Mouse (Mus musculus): ENCODE measurements around the gene Ppp1r11. TPM values are rescaled to one million over a fixed set of nuclear protein-coding genes. Genes with fewer than 3 reads are reported as not detected.
"Not testable (repeated sequence)": the region's sequence is repeated elsewhere in the genome, so short reads cannot be mapped to it uniquely, and the experiment has no call there.

The Ppp1r11 gene
- polyA plus RNA-seq, 1 experiment = 206 TPM

DNA sequence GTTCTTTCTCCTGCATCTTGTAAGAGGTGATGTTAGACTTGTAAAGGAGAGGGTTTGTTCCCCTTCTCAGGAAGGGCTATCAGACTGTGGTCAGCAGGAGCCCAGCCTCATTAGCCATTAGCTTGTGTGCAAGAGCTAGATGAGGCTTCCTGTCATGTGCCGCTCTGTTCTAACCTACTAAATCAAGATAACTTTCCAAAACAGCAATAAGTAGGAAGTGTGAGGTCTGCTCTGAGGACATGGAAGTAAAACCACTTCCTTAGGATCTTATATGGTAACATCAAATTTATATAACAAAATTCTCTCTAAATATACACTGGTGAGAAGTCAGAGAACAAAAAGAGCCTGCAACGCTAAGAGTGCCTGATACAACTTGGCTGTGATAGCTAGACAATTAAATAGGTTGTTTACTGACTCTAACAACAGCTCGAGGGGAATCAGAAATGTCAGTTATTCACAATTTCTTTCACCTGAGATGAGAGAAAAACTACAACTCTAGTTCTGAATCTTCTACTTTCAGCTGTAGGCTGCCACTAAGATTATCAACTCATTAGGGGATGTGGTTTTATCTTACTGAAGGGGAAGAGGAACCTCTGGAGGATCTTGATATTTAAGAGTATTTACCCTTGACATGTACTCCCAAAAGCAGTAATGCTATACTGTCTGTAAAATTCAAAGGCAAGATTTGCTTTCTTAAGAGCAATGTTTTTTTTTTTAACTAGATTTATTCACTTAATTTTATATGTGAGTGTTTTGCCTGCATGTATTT, 41.0 kb upstream of the Ppp1r11 start:
- TF ChIP-seq POLR2A (IDR thresholded peaks at IDR 0.05; ENCODE audit: borderline replicate concordance, insufficient read depth, low read length) = no peak
- TF ChIP-seq CTCF (IDR thresholded peaks at IDR 0.05; ENCODE audit: borderline replicate concordance, insufficient read depth, low read depth, low read length) = no peak
- no peak for DNase-seq
- H3K27ac ChIP-seq (ENCODE audit: insufficient read depth, low read length) = no peak overlapping the region
- H3K4me3 ChIP-seq (replicated peaks; ENCODE audit: insufficient read depth, low read depth, low read length) = no peak overlapping the region
- no peaks in the 10 kb centered on the region for H3K4me1 ChIP-seq (ENCODE audit: control insufficient read depth, insufficient read depth, low read length)
- H3K27me3 ChIP-seq (ENCODE audit: control insufficient read depth, insufficient read depth, low read length) = no peaks in the 10 kb centered on the region; the same call in 1 of the 2 replicates
- 77% methylated on average over 3 of the region's 3 CpGs for WGBS

DNA sequence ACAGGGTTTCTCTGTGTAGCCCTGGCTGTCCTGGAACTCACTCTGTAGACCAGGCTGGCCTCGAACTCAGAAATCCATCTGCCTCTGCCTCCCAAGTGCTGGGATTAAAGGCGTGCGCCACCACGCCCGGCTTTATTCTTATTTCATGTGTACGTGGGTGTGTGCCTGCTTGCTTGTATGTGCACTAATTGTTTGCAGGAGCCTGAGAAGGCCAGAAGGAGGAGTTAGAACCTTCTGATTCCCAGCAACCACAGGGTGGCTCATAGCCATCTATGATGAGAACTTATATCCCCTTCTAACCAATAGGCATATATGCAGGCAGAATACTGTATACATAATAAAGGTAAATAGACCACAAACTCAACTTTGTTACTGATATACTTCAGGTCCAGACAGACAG, 39.1 kb upstream of the Ppp1r11 start:
- not testable (repeated sequence) for H3K27ac ChIP-seq (ENCODE audit: insufficient read depth, low read length); H3K4me3 ChIP-seq (replicated peaks; ENCODE audit: insufficient read depth, low read depth, low read length); H3K27me3 ChIP-seq (ENCODE audit: control insufficient read depth, insufficient read depth, low read length); H3K4me1 ChIP-seq (ENCODE audit: control insufficient read depth, insufficient read depth, low read length); DNase-seq
- WGBS = 92% methylated on average over 6 of the region's 6 CpGs

DNA sequence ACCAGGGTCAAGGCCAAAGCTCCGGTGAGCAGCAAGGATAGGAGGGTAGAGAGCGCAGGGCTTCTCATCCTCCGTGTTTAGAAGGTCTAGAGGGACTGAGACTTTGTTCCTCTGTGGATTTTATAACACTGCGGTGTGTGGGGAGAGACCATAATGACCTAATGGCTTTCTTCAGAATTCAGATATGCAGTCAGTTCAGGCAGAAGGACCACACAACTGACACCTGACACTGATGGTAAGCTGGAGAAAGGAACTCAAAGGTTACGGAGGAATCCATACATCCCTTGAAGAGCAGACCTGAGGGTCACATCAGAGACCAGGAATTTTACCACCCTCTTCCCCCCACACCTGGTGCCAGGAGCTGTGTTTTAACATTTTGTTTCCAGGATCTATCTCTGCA, 37.9 kb upstream of the Ppp1r11 start, which contains the start of gene H2-M5:
Gene H2-M5, minus strand, starts transcription at position 101 of the 400 bp plus-strand sequence.
- WGBS = 32% methylated on average over 5 of the region's 5 CpGs
- Histone ChIP-seq H3K27me3 (ENCODE audit: control insufficient read depth, insufficient read depth, low read length) (no peaks in the 10 kb centered on the region; the same call in 1 of the 2 replicates), H3K4me1 (ENCODE audit: control insufficient read depth, insufficient read depth, low read length) (no peaks in the 10 kb centered on the region), H3K4me3 (replicated peaks; ENCODE audit: insufficient read depth, low read depth, low read length) (no peak within 1 kb of the TSS), H3K27ac (ENCODE audit: insufficient read depth, low read length) (no peak within 1 kb of the TSS)
- DNase-seq = no peak
- TF ChIP-seq POLR2A (IDR thresholded peaks at IDR 0.05; ENCODE audit: borderline replicate concordance, insufficient read depth, low read length) (no peak), CTCF (IDR thresholded peaks at IDR 0.05; ENCODE audit: borderline replicate concordance, insufficient read depth, low read depth, low read length) (no peak)

DNA sequence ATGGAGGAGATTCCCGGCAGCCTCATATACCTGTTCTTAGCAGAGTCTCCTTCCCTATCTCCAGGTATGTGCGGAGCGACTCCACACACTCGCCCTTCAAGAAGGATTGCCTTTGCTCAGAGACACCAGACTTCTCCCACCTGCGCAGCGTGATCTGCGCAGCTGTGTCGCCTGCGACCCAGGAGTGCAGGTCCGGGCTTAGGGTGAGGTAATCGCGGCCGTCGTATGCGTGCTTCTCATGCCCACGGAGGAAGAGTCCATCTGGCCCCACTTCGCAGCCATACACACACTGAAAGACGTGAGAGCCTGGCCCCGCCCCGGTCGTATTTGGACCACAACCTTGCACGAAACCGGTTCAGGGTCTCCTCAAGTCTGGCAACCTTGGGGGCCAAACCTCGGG, 36.9 kb upstream of the Ppp1r11 start:
- H3K27me3 ChIP-seq (ENCODE audit: control insufficient read depth, insufficient read depth, low read length) = no peaks in the 10 kb centered on the region; the same call in 1 of the 2 replicates
- 7% methylated on average over 24 of the region's 24 CpGs for WGBS
- no peak overlapping the region for H3K4me3 ChIP-seq (replicated peaks; ENCODE audit: insufficient read depth, low read depth, low read length)
- H3K27ac ChIP-seq (ENCODE audit: insufficient read depth, low read length) = no peak overlapping the region
- no peak for TF ChIP-seq CTCF (IDR thresholded peaks at IDR 0.05; ENCODE audit: borderline replicate concordance, insufficient read depth, low read depth, low read length)
- TF ChIP-seq POLR2A (IDR thresholded peaks at IDR 0.05; ENCODE audit: borderline replicate concordance, insufficient read depth, low read length) = no peak
- no peaks in the 10 kb centered on the region for H3K4me1 ChIP-seq (ENCODE audit: control insufficient read depth, insufficient read depth, low read length)
- no peak for DNase-seq

DNA sequence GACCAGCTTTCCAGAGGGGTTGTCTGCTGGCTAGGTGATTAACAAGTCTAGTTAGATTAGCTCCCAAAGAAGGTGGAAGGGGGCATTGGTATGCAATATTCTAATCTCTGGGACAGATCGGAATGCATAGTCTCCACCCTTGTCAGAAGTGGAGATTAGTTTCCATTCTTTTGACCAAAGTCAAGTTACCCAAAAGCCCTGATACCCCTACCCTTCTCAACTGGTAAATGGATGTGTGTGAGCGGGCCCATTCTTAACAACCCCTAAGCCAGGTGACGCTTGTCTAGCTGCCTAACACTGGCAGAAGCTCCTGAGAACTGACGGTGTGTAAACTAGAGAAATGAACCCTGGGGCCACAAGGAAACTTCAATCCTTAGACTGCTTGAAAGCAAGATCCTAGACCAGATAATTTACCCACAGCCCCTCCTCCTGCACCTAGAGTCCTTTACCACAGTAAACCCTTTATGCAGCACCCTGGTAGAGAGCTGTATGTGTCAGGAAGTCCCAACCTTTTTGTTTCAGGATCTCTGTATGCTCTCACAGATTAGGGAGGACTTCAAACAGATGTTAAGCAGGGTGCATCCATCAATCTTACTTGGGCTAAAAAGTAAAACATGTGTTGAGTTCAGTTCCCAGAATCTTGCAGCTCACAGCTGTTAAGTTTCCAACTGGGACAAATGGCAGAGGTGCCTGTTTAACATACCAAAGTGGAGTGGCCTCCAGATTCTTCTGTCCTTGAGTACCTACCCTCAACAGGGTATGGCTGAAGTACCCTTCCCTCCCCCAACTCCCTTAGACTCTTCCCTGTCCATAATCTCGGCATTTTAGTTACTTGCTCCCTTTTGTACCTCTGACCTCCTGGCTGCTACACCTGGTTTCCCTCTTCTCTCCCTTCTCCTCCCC, 31.0 kb upstream of the Ppp1r11 start:
- WGBS = 63% methylated on average over 5 of the region's 5 CpGs
- no peak for DNase-seq
- TF ChIP-seq CTCF (IDR thresholded peaks at IDR 0.05; ENCODE audit: borderline replicate concordance, insufficient read depth, low read depth, low read length) (no peak), POLR2A (IDR thresholded peaks at IDR 0.05; ENCODE audit: borderline replicate concordance, insufficient read depth, low read length) (no peak)
- no peak overlapping the region for H3K27ac ChIP-seq (ENCODE audit: insufficient read depth, low read length)
- H3K4me3 ChIP-seq (replicated peaks; ENCODE audit: insufficient read depth, low read depth, low read length) = no peak overlapping the region
- no peaks in the 10 kb centered on the region for H3K4me1 ChIP-seq (ENCODE audit: control insufficient read depth, insufficient read depth, low read length)
- H3K27me3 ChIP-seq (ENCODE audit: control insufficient read depth, insufficient read depth, low read length) = no peaks in the 10 kb centered on the region

DNA sequence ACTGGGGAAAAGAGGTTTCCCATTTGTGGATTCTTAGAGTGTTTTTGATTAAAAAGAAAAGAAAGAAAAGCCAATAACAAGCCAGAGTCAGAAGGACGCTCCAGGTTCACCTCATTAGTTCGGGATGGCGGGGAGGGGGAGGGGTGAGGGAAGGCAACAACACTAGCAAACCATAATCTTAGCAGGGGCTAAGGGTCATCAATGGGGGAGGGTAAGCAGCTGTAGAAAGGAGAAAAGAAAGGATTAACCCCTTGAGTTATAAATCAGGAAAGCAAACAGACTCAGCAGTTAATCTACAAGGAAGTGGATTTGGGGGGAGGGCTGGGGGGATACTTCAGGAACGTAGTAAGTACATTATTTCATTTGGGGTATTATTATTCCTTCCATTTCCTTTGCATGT, 30.3 kb upstream of the Ppp1r11 start:
- 28% methylated on average over 4 of the region's 4 CpGs for WGBS
- no peak overlapping the region for H3K27ac ChIP-seq (ENCODE audit: insufficient read depth, low read length)
- H3K4me3 ChIP-seq (replicated peaks; ENCODE audit: insufficient read depth, low read depth, low read length) = no peak overlapping the region
- no peak for DNase-seq
- H3K27me3 ChIP-seq (ENCODE audit: control insufficient read depth, insufficient read depth, low read length) = no peaks in the 10 kb centered on the region
- TF ChIP-seq POLR2A (IDR thresholded peaks at IDR 0.05; ENCODE audit: borderline replicate concordance, insufficient read depth, low read length) (no peak), CTCF (IDR thresholded peaks at IDR 0.05; ENCODE audit: borderline replicate concordance, insufficient read depth, low read depth, low read length) (no peak)
- no peaks in the 10 kb centered on the region for H3K4me1 ChIP-seq (ENCODE audit: control insufficient read depth, insufficient read depth, low read length)

DNA sequence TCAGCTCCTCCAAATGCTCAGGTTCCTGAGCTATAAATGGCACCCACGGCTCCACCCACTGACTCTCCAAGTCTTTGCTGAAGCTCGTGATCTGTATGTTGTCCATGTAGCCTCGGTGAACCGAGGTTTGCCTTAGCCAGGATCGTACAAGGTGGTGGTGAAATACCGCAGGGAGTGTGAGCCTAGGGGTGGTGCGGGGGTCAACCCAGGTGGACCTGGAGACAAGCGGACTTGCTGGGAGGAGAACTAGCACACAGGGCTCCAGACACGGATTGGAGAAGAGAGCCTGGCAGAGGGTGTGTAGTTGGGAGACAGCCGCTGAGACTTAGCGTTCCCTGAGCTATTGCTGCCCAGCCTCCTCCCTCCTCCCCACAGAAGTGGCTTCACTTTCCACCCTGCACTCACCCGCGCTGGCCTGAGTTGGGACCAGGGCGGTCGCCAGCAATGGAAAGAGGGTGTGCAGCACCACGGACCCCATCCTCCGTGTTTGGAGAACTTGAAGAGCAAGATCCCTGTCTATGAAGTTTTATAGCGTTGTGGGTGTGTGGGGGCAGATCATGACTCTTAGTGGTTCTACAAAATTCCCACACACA, 29.8 kb upstream of the Ppp1r11 start, which contains the start of gene 2410137M14Rik:
Gene 2410137M14Rik, minus strand, starts transcription at position 17 of the 593 bp plus-strand sequence.
- no peak for DNase-seq
- Histone ChIP-seq H3K27me3 (ENCODE audit: control insufficient read depth, insufficient read depth, low read length) (no peaks in the 10 kb centered on the region), H3K4me3 (replicated peaks; ENCODE audit: insufficient read depth, low read depth, low read length) (no peak within 1 kb of the TSS), H3K27ac (ENCODE audit: insufficient read depth, low read length) (no peak within 1 kb of the TSS), H3K4me1 (ENCODE audit: control insufficient read depth, insufficient read depth, low read length) (no peaks in the 10 kb centered on the region)
- WGBS = 15% methylated on average over 18 of the region's 18 CpGs
- TF ChIP-seq CTCF (IDR thresholded peaks at IDR 0.05; ENCODE audit: borderline replicate concordance, insufficient read depth, low read depth, low read length) (no peak), POLR2A (IDR thresholded peaks at IDR 0.05; ENCODE audit: borderline replicate concordance, insufficient read depth, low read length) (no peak)

Measured in cerebellum, adult 2 months (tissue).